Mouse (Mus musculus) stomach, embryonic 15.5 days (tissue): ENCODE measurements around the gene Fam173a. TPM values are rescaled to one million over a fixed set of nuclear protein-coding genes. Genes with fewer than 3 reads are reported as not detected.

Experiments
- ATAC-seq: fragments of 200-750 bp; cut with Nextera tagmentation; 2 replicates; pipeline ENCODE4 v1.8.0; 2017; ENCODE audit warnings: low read depth, moderate number of reproducible peaks, moderate TSS enrichment; ENCODE audit not compliant: insufficient read depth, low FRiP score
- H3K27ac ChIP-seq: fragments of 300-500 bp; sonication (generic); 2 replicates; pipeline ENCODE4 v1.5.1; 2015; ENCODE audit warnings: mild to moderate bottlenecking, inconsistent platforms
- H3K27me3 ChIP-seq: fragments of 300-500 bp; sonication (generic); replicated peaks from 2 replicates; pipeline ENCODE4 v1.6.1; 2015; ENCODE audit warnings: inconsistent platforms
- H3K36me3 ChIP-seq: fragments of 300-500 bp; sonication (generic); 2 replicates; pipeline ENCODE4 v1.6.1; 2015; ENCODE audit warnings: inconsistent platforms
- H3K4me1 ChIP-seq: fragments of 300-500 bp; sonication (generic); 2 replicates; pipeline ENCODE4 v1.6.1; 2015; ENCODE audit warnings: inconsistent platforms
- H3K4me2 ChIP-seq: fragments of 300-500 bp; sonication (generic); 2 replicates; pipeline ENCODE4 v1.6.1; 2015; ENCODE audit warnings: mild to moderate bottlenecking, inconsistent platforms
- H3K4me3 ChIP-seq: fragments of 300-500 bp; sonication (generic); replicated peaks from 2 replicates; pipeline ENCODE4 v1.5.1; 2015; ENCODE audit warnings: inconsistent platforms
- H3K9ac ChIP-seq: fragments of 300-500 bp; sonication (generic); 2 replicates; pipeline ENCODE4 v1.6.1; 2015; ENCODE audit warnings: inconsistent platforms
- H3K9me3 ChIP-seq: fragments of 300-500 bp; sonication (generic); 2 replicates; pipeline ENCODE4 v1.6.1; 2016; ENCODE audit warnings: inconsistent platforms
- WGBS: fragments of 180-500 bp; shearing (Covaris S2); methylation state at CpG from one replicate; pipeline ENCODE4 v1.1.7; 2015; 5-methylcytosine and 5-hydroxymethylcytosine counted together
- polyA plus RNA-seq: library from polyadenylated mRNA; unstranded; fragments of >200 nt; fragmentation: Nextera tagmentation; extraction: Ambion mirVana; gene quantifications from 2 replicates; pipeline ENCODE4 v1.2.1, GENCODE M21; 2015

The Fam173a gene
- polyA plus RNA-seq, 1 experiment from 2014 or later, result 99.3 TPM

DNA sequence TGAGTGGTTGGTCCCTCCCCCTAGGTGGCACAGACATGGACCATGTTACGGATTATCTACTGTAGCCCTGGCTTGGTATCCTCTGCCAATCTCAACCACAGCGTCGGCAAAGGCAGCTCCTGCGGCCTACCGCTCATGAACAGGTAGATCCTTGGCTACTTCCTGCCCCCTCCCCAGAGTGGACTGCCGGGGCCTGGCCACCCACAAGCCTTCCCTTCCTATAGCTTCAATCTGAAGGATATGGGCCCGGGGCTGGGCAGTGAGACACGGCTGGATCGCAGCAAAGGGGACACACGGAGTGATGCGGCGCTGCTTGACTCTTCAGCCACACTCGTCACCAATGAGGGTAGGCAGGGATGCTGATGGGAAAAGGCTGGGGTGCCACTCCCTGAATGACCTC lies 34.3 kb upstream of the Fam173a start:
- Histone ChIP-seq H3K9ac (no peak overlapping the region), H3K4me1 (peaks cover 57% of the 10 kb centered on the region)
- WGBS, result 93% methylated on average over 13 of the region's 13 CpGs

DNA sequence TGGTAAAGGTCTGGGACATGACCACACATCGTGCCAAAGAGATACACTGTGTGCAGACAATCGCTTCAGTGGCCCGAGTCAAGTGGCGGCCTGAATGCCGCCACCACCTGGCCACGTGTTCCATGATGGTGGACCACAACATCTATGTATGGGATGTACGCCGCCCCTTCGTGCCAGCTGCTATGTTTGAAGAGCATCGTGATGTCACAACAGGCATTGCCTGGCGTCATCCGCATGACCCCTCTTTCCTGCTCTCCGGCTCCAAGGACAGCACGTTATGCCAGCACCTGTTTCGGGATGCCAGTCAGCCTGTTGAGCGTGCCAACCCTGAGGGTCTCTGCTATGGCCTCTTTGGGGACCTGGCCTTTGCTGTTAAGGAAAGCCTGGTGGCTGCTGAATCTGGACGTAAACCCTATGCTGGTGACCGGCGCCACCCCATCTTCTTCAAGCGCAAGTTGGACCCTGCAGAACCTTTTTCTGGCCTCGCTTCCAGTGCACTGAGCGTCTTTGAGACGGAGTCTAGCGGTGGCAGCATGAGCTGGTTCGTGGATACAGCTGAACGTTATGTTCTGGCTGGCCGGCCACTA lies 33.4 kb upstream of the Fam173a start:
- H3K4me3 ChIP-seq, result no peak overlapping the region
- peaks cover 14% of the 10 kb centered on the region for H3K36me3 ChIP-seq
- no peak overlapping the region for H3K4me2 ChIP-seq
- no peak overlapping the region for H3K27ac ChIP-seq
- H3K9ac ChIP-seq, result no peak overlapping the region
- no peaks in the 10 kb centered on the region for H3K9me3 ChIP-seq
- no peak for ATAC-seq
- WGBS, result 94% methylated on average over 27 of the region's 27 CpGs
- H3K4me1 ChIP-seq, result peaks cover 48% of the 10 kb centered on the region
- 0 out of 2 replicates have a peak, but pooled peaks cover 4% of the 10 kb centered on the region for H3K27me3 ChIP-seq

More for the DNA sequence above, 34.3 kb upstream of the Fam173a start:
- Histone ChIP-seq H3K27me3 (0 out of 2 replicates have a peak, but pooled peaks cover 4% of the 10 kb centered on the region), H3K4me2 (no peak overlapping the region), H3K4me3 (no peak overlapping the region), H3K27ac (no peak overlapping the region), H3K36me3 (peaks cover 19% of the 10 kb centered on the region), H3K9me3 (no peaks in the 10 kb centered on the region)
- ATAC-seq, result no peak

DNA sequence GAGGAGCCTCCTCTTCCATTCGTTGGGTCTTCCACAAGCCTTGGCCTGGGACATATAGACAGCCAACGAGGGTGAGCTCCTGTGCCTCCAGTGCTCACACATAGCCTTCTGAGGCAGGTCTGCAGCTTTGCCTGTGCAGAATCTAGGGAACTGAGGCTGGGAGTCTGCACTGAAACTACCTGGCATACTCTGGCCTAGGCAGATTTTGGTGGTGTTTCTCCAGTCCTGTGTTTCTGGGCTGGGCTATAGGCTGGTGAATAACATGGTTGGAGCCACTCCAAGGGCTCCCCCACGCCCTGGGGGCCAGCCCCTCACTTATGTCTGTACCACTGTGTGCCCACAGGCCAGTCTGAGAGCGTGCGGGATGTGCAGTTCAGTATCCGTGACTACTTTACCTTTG lies 32.6 kb upstream of the Fam173a start:
- ATAC-seq, result no peak
- H3K27ac ChIP-seq, result no peak overlapping the region
- peaks cover 6% of the 10 kb centered on the region; the same call in 1 of the 2 replicates for H3K36me3 ChIP-seq
- H3K9me3 ChIP-seq, result no peaks in the 10 kb centered on the region
- H3K4me3 ChIP-seq, result no peak overlapping the region
- peaks cover 8% of the 10 kb centered on the region for H3K27me3 ChIP-seq
- H3K9ac ChIP-seq, result no peak overlapping the region
- WGBS, result 87% methylated on average over 6 of the region's 6 CpGs
- H3K4me2 ChIP-seq, result no peak overlapping the region
- H3K4me1 ChIP-seq, result peaks cover 41% of the 10 kb centered on the region

DNA sequence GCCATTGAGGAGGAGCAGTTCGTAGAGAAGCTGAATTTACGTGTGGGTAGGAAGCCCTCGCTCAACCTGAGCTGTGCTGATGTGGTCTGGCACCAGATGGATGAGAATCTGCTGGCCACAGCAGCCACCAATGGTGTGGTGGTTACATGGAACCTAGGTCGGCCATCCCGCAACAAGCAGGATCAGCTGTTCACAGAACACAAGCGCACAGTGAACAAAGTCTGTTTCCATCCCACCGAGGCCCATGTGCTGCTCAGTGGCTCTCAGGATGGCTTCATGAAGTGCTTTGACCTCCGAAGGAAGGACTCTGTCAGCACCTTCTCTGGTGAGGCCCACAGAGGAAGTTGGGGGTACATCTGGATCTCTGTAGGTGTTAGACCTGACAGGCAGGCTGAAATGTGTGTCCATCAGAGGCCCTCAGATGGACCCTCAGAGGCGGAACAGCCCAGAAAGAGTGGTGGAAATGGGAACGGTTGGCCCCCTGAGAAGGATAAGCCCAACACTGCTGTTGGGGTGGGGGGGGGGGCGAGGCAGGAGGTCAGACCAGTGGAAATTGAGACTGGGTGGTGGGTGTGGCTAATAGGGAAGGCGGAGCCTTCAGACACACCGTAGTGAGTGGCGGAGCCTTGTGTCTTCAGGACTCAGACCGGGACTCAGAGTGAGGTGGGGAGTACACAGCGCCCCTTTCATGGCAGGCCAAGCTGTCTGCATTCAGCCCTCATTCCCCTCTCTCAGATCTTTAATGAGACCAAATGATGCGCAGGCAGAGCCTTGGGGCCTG lies 31.9 kb upstream of the Fam173a start:
- peak overlapping the region; percentile 71 for H3K4me2 ChIP-seq
- H3K27ac ChIP-seq, result no peak overlapping the region
- H3K9me3 ChIP-seq, result no peaks in the 10 kb centered on the region
- WGBS, result 68% methylated on average over 16 of the region's 17 CpGs
- peaks cover 6% of the 10 kb centered on the region; the same call in 1 of the 2 replicates for H3K36me3 ChIP-seq
- peaks cover 33% of the 10 kb centered on the region for H3K4me1 ChIP-seq
- H3K4me3 ChIP-seq, result peak overlapping the region; percentile 60
- no peak overlapping the region for H3K9ac ChIP-seq
- peaks cover 15% of the 10 kb centered on the region for H3K27me3 ChIP-seq
- no peak for ATAC-seq

DNA sequence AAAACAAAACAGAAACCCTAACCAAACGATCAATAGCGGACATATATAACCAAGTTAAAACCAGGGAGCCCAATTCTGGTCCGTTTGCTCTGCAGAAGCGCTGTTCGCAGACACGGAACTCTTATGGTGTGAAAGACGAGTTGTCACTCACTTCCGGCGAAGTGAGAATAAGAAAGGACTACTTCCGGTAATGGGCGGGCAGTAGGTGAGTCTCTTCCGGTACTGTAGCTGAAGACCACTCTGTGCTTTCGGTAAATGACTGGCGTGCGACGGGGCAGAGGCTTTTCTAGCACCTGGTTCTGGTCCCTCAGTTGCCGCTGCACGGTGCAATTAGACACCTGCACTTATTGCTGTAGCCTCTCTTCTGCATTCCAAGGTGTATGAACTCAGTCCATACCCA lies 30.8 kb upstream of the Fam173a start, which contains the start of gene Wdr24:
Gene Wdr24 (plus strand): TSS at position 176 of the 400 bp plus-strand sequence.
- Histone ChIP-seq H3K4me3 (peak within 1 kb of the TSS; percentile 60), H3K36me3 (peaks cover 6% of the 10 kb centered on the region; the same call in 1 of the 2 replicates), H3K9ac (peak within 1 kb of the TSS; percentile 25; the same call in 1 of the 2 replicates), H3K4me2 (peak within 1 kb of the TSS; percentile 71), H3K27ac (no peak within 1 kb of the TSS), H3K9me3 (no peaks in the 10 kb centered on the region), H3K4me1 (peaks cover 33% of the 10 kb centered on the region), H3K27me3 (peaks cover 26% of the 10 kb centered on the region)
- WGBS, result under 1% methylated on average over 18 of the region's 18 CpGs
- peak; percentile 65 for ATAC-seq

DNA sequence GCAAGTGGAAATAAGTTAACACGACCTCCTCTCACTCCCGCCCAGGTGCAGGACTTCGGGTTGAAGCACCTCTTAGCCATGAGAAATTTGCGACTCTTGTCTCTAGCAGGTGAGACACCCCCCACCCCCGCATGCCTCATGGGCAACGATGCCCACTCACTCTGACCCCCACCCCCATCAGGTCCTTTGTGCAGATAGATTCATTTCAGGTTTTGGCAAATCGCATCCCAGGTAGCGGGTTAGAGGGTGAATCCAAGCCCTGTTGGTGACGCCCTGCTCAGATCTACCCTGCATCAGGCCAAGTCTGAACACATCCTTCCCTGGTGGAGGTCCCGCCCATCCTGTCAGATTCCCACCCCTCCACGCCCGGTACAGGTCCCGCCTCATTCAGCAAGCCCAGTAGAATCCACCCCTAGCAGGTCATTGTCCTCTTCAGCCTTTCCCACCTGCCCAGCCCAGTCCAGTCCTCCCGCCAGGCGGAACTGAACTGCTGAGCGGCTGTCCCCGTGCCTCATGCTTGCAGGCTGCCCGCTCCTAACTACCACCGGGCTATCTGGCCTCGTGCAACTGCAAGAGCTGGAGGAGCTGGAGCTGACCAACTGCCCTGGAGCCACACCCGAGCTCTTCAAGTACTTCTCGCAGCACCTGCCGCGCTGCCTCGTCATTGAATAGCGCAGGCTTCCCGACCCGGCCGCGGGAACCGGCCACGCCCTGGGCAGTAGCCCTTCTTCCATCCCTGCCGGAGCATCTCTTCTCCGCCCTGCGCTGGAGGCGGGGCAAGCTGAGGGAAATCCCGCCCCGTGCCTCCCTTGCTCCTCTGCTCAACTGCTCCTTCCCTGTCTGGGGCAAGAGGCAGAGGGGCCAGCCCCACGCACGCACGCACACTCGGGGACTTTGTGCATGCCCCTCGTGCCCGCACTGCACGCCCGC lies 26.4 kb upstream of the Fam173a start:
- H3K4me1 ChIP-seq, result peaks cover 8% of the 10 kb centered on the region
- no peaks in the 10 kb centered on the region for H3K9me3 ChIP-seq
- H3K27ac ChIP-seq, result no peak overlapping the region
- WGBS, result 7% methylated on average over 46 of the region's 46 CpGs
- peak overlapping the region; percentile 17; the same call in 1 of the 2 replicates for H3K4me3 ChIP-seq
- no peaks in the 10 kb centered on the region for H3K36me3 ChIP-seq
- H3K27me3 ChIP-seq, result peaks cover 37% of the 10 kb centered on the region
- peak overlapping the region; percentile 46 for H3K4me2 ChIP-seq
- no peak overlapping the region for H3K9ac ChIP-seq
- peak; percentile 24; the same call in 1 of the 2 replicates for ATAC-seq

DNA sequence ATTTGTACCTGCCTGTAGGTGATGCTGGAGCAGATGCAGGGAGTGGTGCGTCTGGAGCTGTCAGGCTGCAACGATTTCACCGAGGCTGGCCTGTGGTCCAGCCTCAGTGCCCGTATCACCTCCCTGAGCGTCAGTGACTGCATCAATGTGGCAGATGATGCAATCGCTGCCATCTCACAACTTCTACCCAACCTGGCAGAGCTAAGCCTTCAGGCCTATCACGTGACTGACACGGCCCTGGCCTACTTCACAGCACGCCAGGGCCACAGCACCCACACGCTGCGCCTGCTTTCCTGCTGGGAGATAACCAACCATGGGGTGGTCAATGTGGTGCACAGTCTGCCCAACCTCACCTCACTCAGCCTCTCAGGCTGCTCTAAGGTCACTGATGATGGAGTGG lies 25.0 kb upstream of the Fam173a start:
- H3K27ac ChIP-seq, result no peak overlapping the region
- WGBS, result 81% methylated on average over 11 of the region's 11 CpGs
- ATAC-seq, result no peak
- no peak overlapping the region for H3K4me2 ChIP-seq
- peaks cover 11% of the 10 kb centered on the region; the same call in 1 of the 2 replicates for H3K4me1 ChIP-seq
- H3K9me3 ChIP-seq, result no peaks in the 10 kb centered on the region
- no peaks in the 10 kb centered on the region for H3K36me3 ChIP-seq
- no peak overlapping the region for H3K4me3 ChIP-seq
- peaks cover 44% of the 10 kb centered on the region for H3K27me3 ChIP-seq
- no peak overlapping the region for H3K9ac ChIP-seq

DNA sequence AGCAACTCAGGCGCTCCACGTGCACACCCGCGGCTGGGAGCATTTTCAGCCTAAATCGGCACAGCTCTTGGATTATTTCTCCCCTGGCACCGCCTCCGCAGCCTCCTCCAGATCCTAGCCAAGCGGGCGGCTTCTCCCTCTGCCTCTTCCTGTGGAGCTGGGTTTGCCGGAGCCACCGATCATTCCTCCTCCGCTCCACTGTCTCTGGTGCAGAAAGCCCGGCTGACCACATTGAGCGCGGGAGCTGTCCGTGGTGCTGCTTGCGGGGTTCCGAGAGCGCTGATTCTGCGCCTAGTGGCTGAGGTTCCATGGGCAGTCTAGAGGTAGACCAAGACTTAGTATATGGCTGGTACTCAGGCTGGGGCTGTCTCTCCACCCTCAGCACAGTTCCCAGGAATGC lies 20.8 kb upstream of the Fam173a start:
- Histone ChIP-seq H3K4me3 (no peak overlapping the region), H3K36me3 (no peaks in the 10 kb centered on the region), H3K9me3 (no peaks in the 10 kb centered on the region), H3K27ac (no peak overlapping the region), H3K27me3 (peaks cover 48% of the 10 kb centered on the region), H3K9ac (no peak overlapping the region), H3K4me2 (peak overlapping the region; percentile 30), H3K4me1 (peaks cover 9% of the 10 kb centered on the region; the same call in 1 of the 2 replicates)
- ATAC-seq, result peak; percentile 42
- 2% methylated on average over 20 of the region's 20 CpGs for WGBS

DNA sequence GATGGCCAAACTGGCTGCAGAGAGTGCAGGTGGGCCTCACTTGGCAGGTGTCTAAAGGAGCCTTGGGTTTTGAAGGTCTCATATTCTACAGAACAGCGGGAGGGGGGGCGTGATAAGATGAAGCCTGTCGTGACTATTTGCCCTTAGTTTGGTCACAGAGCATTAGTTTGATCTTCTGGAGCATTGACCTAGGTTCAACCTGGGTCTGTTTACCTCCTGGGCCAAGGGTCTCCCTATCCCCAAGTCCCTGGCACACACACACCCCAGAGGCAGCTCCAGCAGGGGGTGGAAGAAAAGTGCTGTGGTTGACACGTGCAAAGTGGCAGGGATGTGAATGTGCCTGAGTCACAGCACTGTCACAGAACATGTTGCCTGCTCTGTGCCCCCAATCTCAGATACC lies 18.2 kb upstream of the Fam173a start:
- peaks cover 45% of the 10 kb centered on the region for H3K27me3 ChIP-seq

DNA sequence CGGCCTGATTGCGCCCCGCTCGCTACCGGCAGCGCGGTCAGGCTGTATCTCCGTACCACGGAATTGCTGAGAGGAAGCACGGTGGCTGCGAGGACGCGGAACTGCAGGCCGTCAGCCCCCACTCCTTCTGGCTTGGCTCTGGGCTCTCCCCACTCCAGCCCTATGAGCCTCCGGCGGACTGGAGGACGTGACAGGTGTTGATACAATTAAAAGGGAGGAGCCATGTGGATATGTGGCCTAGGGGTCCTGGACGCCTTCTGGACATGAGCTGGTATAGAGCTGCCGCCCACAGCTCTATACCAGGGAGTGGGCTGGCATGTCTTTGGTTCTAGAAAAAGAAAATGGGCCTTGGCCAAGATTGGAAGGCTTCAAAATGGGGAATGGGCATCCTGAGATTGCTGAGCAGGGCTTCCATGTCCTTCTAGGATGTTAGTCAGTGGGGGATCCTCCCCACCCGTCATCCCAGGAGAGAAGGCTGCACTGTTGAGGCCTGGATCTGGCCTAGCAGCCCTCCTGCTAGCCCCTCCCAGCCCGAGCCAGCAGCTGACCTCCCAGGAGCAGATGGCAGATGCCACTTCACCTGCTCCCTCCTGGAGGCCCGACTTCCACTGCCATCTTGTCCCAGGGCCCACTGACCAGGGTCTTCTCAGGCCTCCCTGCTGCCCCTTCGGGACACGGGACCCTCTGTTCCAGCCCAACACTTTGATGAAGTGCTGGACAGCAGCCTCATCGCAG lies 17.1 kb upstream of the Fam173a start:
- H3K4me3 ChIP-seq, result peak overlapping the region; percentile 66
- H3K4me2 ChIP-seq, result peak overlapping the region; percentile 98
- 10% methylated on average over 25 of the region's 25 CpGs for WGBS
- no peak for ATAC-seq
- peaks cover 48% of the 10 kb centered on the region for H3K27me3 ChIP-seq
- no peaks in the 10 kb centered on the region for H3K9me3 ChIP-seq
- no peak overlapping the region for H3K27ac ChIP-seq
- peaks cover 9% of the 10 kb centered on the region; the same call in 1 of the 2 replicates for H3K4me1 ChIP-seq
- peak overlapping the region; percentile 16; the same call in 1 of the 2 replicates for H3K9ac ChIP-seq
- no peaks in the 10 kb centered on the region for H3K36me3 ChIP-seq

More for the DNA sequence above, 18.2 kb upstream of the Fam173a start:
- Histone ChIP-seq H3K9me3 (no peaks in the 10 kb centered on the region), H3K4me2 (no peak overlapping the region), H3K9ac (no peak overlapping the region), H3K4me1 (peaks cover 9% of the 10 kb centered on the region; the same call in 1 of the 2 replicates), H3K27ac (no peak overlapping the region), H3K4me3 (no peak overlapping the region), H3K36me3 (no peaks in the 10 kb centered on the region)
- 71% methylated on average over 4 of the region's 4 CpGs for WGBS
- ATAC-seq, result no peak
